ENCODE assay signal across 14 mouse cellular contexts in the genomic region with DNA sequence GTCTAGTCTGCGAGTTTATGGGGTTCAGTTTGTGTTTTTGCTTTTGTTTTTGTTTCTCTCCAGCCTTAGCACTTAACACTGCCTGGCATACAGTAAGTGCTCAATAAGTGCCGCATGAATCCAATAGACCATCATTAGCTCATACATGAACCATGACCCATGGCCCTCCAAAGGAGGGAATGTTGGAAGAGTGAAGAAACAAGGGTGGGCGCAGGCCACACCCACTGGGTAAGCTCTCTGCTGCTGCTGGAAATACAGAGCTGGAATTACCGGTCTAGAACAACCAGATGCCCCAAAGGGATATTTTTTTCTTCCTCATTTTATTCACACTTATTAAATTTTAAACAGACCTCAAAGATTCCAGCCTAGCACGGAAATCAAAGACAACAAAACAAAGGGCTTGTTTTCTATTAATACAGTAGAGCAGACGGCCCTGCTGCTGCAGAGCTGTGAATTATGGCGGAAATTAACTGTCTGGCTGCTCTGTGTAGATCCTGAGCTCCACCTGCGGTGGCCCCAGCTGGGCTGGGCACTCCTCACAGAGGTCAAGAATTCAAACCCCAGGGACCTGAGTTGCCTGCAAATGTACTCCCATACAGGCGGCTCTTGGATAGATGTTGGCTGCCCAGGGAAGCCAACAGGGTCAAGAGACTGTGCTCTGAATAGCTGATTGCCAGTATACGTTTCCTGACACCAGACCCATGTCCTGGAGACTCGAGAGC. TPM values are rescaled to one million over a fixed set of nuclear protein-coding genes. Genes with fewer than 3 reads are reported as not detected.
DNase-seq lines count a peak whose midpoint lies in the region; ATAC-seq lines count a peak whose summit lies in the region.
"Had no signal": no experiment of that assay in that cellular context is flagged by ENCODE, and none has a peak within 500 bp of the region (broad histone marks: within the 10 kb centered on the region; RNA-seq: fewer than 3 reads in every experiment).

No protein-coding gene starts in this region.

- ATAC-seq in megakaryocyte-erythroid progenitor cell, adult 5-6 weeks (replicated peaks; ENCODE audit: low FRiP score, low TSS enrichment, poor library complexity, severe bottlenecking), result no peak
- ATAC-seq: activated CD4-positive, CD25-positive, alpha-beta regulatory T cell, adult 4 months; forebrain, embryonic 15.5 days had no signal

- peak; percentile 6 for DNase-seq in embryo, embryonic 10.5 days (ENCODE audit: low spot score)
- no peak for DNase-seq in embryo, embryonic 9.5 days (ENCODE audit: extremely low spot score)
- DNase-seq in MN1 (ENCODE audit: low spot score), result peak; percentile 27
- DNase-seq in kidney, adult 11 months, result peak; percentile 78
- peak; percentile 41 to 62 for DNase-seq in kidney, postnatal 4 days
- no peak for DNase-seq in cerebellum, adult 8-10 months
- no peak for DNase-seq in ovary, postnatal 10 days (ENCODE audit: low spot score)
- DNase-seq: cerebellum, adult 11-12 months; heart, adult 11 months; heart, postnatal 36 days; thymus, adult 2 months had no signal

RNA-seq across cellular contexts. Expression of a gene that starts 20.5 kb away (rescaled TPM):
- 473 and 492 TPM in 2 replicates for total RNA-seq in megakaryocyte-erythroid progenitor cell, adult 5-6 weeks (2014; fragmentation: Nextera tagmentation)
- 197 and 284 TPM in 2 replicates for total RNA-seq in megakaryocyte-erythroid progenitor cell, adult 5-6 weeks (2017)

Comparison
In these comparisons a context has a peak if more than half of its experiments do, and no peak if none do; other contexts are left out.
1. DNase-seq: peak in embryo, embryonic 10.5 days (single experiment), MN1 (single experiment), kidney, adult 11 months (single experiment) and kidney, postnatal 4 days (2 of 2); none in embryo, embryonic 9.5 days (single experiment), cerebellum, adult 8-10 months (single experiment) and ovary, postnatal 10 days (single experiment).